Mouse (Mus musculus) G1E (cell line): ENCODE measurements around the gene Itga7. TPM values are rescaled to one million over a fixed set of nuclear protein-coding genes. Genes with fewer than 3 reads are reported as not detected.
A peak's percentile ranks its signal among the peaks of the same experiment; 100 is the strongest.

Experiments used
- ATAC-seq: 2 replicates; pipeline ENCODE4 v1.8.0; 2016; ENCODE audit warnings: mild to moderate bottlenecking; ENCODE audit not compliant: insufficient number of reproducible peaks, poor library complexity, low FRiP score, severe bottlenecking; ENCODE audit errors: extremely low read depth
- DNase-seq: peaks from one replicate; pipeline ENCODE4 v3.0.0; 2012; ENCODE audit warnings: low spot score
- H3K27me3 ChIP-seq: 2 replicates; pipeline ENCODE4 v1.6.1; 2012; ENCODE audit warnings: mild to moderate bottlenecking, low read length, inconsistent platforms; ENCODE audit not compliant: insufficient read depth
- H3K36me3 ChIP-seq: replicated peaks from 2 replicates; pipeline ENCODE3; 2012; ENCODE audit warnings: mild to moderate bottlenecking, inconsistent platforms
- H3K4me1 ChIP-seq: 2 replicates; pipeline ENCODE4 v1.6.1; 2012; ENCODE audit warnings: low read depth, low read length, inconsistent platforms, mixed read lengths; ENCODE audit not compliant: insufficient read depth
- H3K4me3 ChIP-seq: 2 replicates; pipeline ENCODE4 v1.5.1; 2012; ENCODE audit warnings: low read depth, mild to moderate bottlenecking, inconsistent platforms, low read length, moderate library complexity, mixed read lengths
- H3K9me3 ChIP-seq: replicated peaks from 2 replicates; pipeline ENCODE4 v1.6.1; 2012; ENCODE audit warnings: inconsistent platforms
- CTCF ChIP-seq: IDR thresholded peaks from 2 replicates; pipeline ENCODE4 v1.5.1; 2012; ENCODE audit warnings: low read depth, low read length, inconsistent platforms, mixed read lengths
- GATA1 ChIP-seq: IDR thresholded peaks from 2 replicates; pipeline ENCODE4 v1.6.1; 2012; ENCODE audit warnings: borderline replicate concordance, low read length, inconsistent platforms, mixed read lengths
- GATA2 ChIP-seq: IDR thresholded peaks from 2 replicates; pipeline ENCODE4 v1.6.1; 2012; ENCODE audit warnings: low read depth, low read length, inconsistent platforms, borderline replicate concordance
- POLR2AphosphoS5 ChIP-seq: IDR thresholded peaks from 2 replicates; pipeline ENCODE4 v1.6.1; 2012; ENCODE audit warnings: low read depth, low read length, inconsistent platforms; ENCODE audit not compliant: insufficient replicate concordance
- TAL1 ChIP-seq: conservative IDR thresholded peaks from 2 replicates; pipeline ENCODE4 v1.6.1; 2012; ENCODE audit warnings: low read depth, low read length, inconsistent platforms, mixed read lengths
- polyA plus RNA-seq: library from polyadenylated mRNA; stranded (reverse); fragments of >175 nt; gene quantifications from 2 replicates; pipeline ENCODE4 v1.2.3, GENCODE M21; 2012
- total RNA-seq, 2 experiments: library from RNA; stranded (forward) in 1 of 2; stranded (reverse) in 1 of 2; fragments of 200-1000 nt in 1 of 2; fragments of >200 nt in 1 of 2; fragmentation: Nextera tagmentation in 1 of 2; gene quantifications; 2 replicates each; pipeline ENCODE4 v1.2.3; 2014 to 2017

Itga7 gene
- total RNA-seq (2014; fragmentation: Nextera tagmentation), result not detected in 2 replicates
- total RNA-seq (2017), result 0.33 and 0.46 TPM in 2 replicates
- polyA plus RNA-seq, result 0.02 and 0.10 TPM in 2 replicates

- Histone ChIP-seq H3K9me3 (no peaks in the 10 kb centered on the region), H3K4me1 (no peaks in the 10 kb centered on the region), H3K36me3 (no peaks in the 10 kb centered on the region), H3K4me3 (peak within 1 kb of the TSS; percentile 19; the same call in 1 of the 2 replicates), H3K27me3 (peaks cover 61% of the 10 kb centered on the region)
- TF ChIP-seq POLR2AphosphoS5, result no peak
- ATAC-seq, result no peak
- DNase-seq, result no peak
Observed at GRCm38 (mm10) chr10:128933574-128933973, at the start of gene Itga7. Itga7 (plus strand) TSS chr10:128933818.

- Histone ChIP-seq H3K36me3 (no peaks in the 10 kb centered on the region), H3K4me1 (peaks cover 21% of the 10 kb centered on the region), H3K27me3 (peaks cover 54% of the 10 kb centered on the region), H3K9me3 (no peaks in the 10 kb centered on the region), H3K4me3 (no peak overlapping the region; the same call in 1 of the 2 replicates)
- no peak for DNase-seq
- ATAC-seq, result peak; percentile 15; the same call in 1 of the 2 replicates
- TF ChIP-seq GATA1 (no peak), POLR2AphosphoS5 (no peak), CTCF (no peak), TAL1 (no peak), GATA2 (no peak)
Observed at GRCm38 (mm10) chr10:128888941-128889827, 44.4 kb upstream of the Itga7 start.

- Histone ChIP-seq H3K27me3 (peaks cover 59% of the 10 kb centered on the region), H3K4me3 (no peak overlapping the region), H3K4me1 (peaks cover 21% of the 10 kb centered on the region), H3K36me3 (no peaks in the 10 kb centered on the region), H3K9me3 (no peaks in the 10 kb centered on the region)
- no peak for ATAC-seq
- no peak for TF ChIP-seq CTCF
- TF ChIP-seq GATA2, result no peak
- TF ChIP-seq GATA1, result no peak
- no peak for TF ChIP-seq POLR2AphosphoS5
- no peak for TF ChIP-seq TAL1
- no peak for DNase-seq
Observed at GRCm38 (mm10) chr10:128889846-128890245, 43.8 kb upstream of the Itga7 start.

GRCm38 (mm10) chr10:128890383-128891295, 43.0 kb upstream of the Itga7 start:
- no peak for DNase-seq

GRCm38 (mm10) chr10:128891296-128892094, 42.1 kb upstream of the Itga7 start, which contains the start of gene Gdf11:
Gdf11 (minus strand) TSS chr10:128891718.
- DNase-seq, result no peak
- peaks cover 62% of the 10 kb centered on the region for H3K27me3 ChIP-seq

More at GRCm38 (mm10) chr10:128890383-128891295, 43.0 kb upstream of the Itga7 start:
- H3K4me3 ChIP-seq, result peak overlapping the region; percentile 66; the same call in 1 of the 2 replicates
- H3K36me3 ChIP-seq, result no peaks in the 10 kb centered on the region
- TF ChIP-seq TAL1, result no peak
- TF ChIP-seq GATA2, result no peak
- TF ChIP-seq GATA1, result no peak
- TF ChIP-seq POLR2AphosphoS5, result no peak
- TF ChIP-seq CTCF, result no peak
- no peaks in the 10 kb centered on the region for H3K9me3 ChIP-seq
- H3K27me3 ChIP-seq, result peaks cover 58% of the 10 kb centered on the region
- H3K4me1 ChIP-seq, result peaks cover 26% of the 10 kb centered on the region
- ATAC-seq, result no peak

More at GRCm38 (mm10) chr10:128891296-128892094, 42.1 kb upstream of the Itga7 start, which contains the start of gene Gdf11:
- Histone ChIP-seq H3K36me3 (no peaks in the 10 kb centered on the region), H3K9me3 (no peaks in the 10 kb centered on the region), H3K4me1 (peaks cover 29% of the 10 kb centered on the region), H3K4me3 (peak within 1 kb of the TSS; percentile 66; the same call in 1 of the 2 replicates)
- TF ChIP-seq POLR2AphosphoS5, result no peak
- TF ChIP-seq GATA1, result no peak
- TF ChIP-seq CTCF, result no peak
- TF ChIP-seq GATA2, result no peak
- no peak for TF ChIP-seq TAL1
- no peak for ATAC-seq
